Mouse (Mus musculus) intestine, postnatal 0 days (tissue): ENCODE data around the gene Gimap4. TPM values are rescaled to one million over a fixed set of nuclear protein-coding genes. Genes with fewer than 3 reads are reported as not detected.

Experiments used
- ATAC-seq: fragments of 200-750 bp; cut with Nextera tagmentation; 2 replicates; pipeline ENCODE4 v1.8.0; 2017; ENCODE audit warnings: mild to moderate bottlenecking, moderate TSS enrichment, moderate library complexity
- H3K27ac ChIP-seq: fragments of 300-500 bp; sonication (generic); 2 replicates; pipeline ENCODE4 v1.5.1; 2014; ENCODE audit warnings: mild to moderate bottlenecking, low read depth, low read length, moderate library complexity
- H3K27me3 ChIP-seq: fragments of 300-500 bp; sonication (generic); replicated peaks from 2 replicates; pipeline ENCODE4 v1.6.1; 2014; ENCODE audit warnings: low read length, mixed read lengths; ENCODE audit not compliant: control insufficient read depth, insufficient read depth
- H3K36me3 ChIP-seq: fragments of 300-500 bp; sonication (generic); 2 replicates; pipeline ENCODE4 v1.6.1; 2014; ENCODE audit warnings: mild to moderate bottlenecking, moderate library complexity; ENCODE audit not compliant: control insufficient read depth, insufficient read depth
- H3K4me1 ChIP-seq: fragments of 300-500 bp; sonication (generic); replicated peaks from 2 replicates; pipeline ENCODE4 v1.6.1; 2014; ENCODE audit warnings: antibody characterized with exemption, low read length, mixed read lengths; ENCODE audit not compliant: control insufficient read depth, insufficient read depth
- H3K4me2 ChIP-seq: fragments of 300-500 bp; sonication (generic); replicated peaks from 2 replicates; pipeline ENCODE4 v1.6.1; 2014; ENCODE audit warnings: low read depth, mild to moderate bottlenecking, moderate library complexity
- H3K4me3 ChIP-seq: fragments of 300-500 bp; sonication (generic); 2 replicates; pipeline ENCODE4 v1.5.1; 2014; ENCODE audit warnings: low read depth, low read length
- H3K9ac ChIP-seq: fragments of 300-500 bp; sonication (generic); 2 replicates; pipeline ENCODE4 v1.6.1; 2014; ENCODE audit warnings: mild to moderate bottlenecking, low read depth, low read length
- H3K9me3 ChIP-seq: fragments of 300-500 bp; sonication (generic); 2 replicates; pipeline ENCODE4 v1.6.1; 2016; ENCODE audit warnings: mixed run types; ENCODE audit not compliant: control insufficient read depth
- CTCF ChIP-seq: sonication (generic); IDR thresholded peaks from 2 replicates; pipeline ENCODE4 v1.5.1; 2016; ENCODE audit warnings: low read depth, mild to moderate bottlenecking, control low read depth, antibody characterized with exemption, moderate library complexity
- WGBS: fragments of 180-500 bp; shearing (Covaris S2); extraction: QIAGEN DNeasy Blood & Tissue Kit; methylation state at CpG from one replicate; pipeline ENCODE4 v1.1.7; 2014; 5-methylcytosine and 5-hydroxymethylcytosine counted together
- polyA plus RNA-seq: library from polyadenylated mRNA; unstranded; fragments of >200 nt; fragmentation: Nextera tagmentation; extraction: Ambion mirVana; gene quantifications from 2 replicates; pipeline ENCODE4 v1.2.1, GENCODE M21; 2015

The Gimap4 gene
- polyA plus RNA-seq, 1 experiment from 2014 or later: 9.6 TPM

DNA sequence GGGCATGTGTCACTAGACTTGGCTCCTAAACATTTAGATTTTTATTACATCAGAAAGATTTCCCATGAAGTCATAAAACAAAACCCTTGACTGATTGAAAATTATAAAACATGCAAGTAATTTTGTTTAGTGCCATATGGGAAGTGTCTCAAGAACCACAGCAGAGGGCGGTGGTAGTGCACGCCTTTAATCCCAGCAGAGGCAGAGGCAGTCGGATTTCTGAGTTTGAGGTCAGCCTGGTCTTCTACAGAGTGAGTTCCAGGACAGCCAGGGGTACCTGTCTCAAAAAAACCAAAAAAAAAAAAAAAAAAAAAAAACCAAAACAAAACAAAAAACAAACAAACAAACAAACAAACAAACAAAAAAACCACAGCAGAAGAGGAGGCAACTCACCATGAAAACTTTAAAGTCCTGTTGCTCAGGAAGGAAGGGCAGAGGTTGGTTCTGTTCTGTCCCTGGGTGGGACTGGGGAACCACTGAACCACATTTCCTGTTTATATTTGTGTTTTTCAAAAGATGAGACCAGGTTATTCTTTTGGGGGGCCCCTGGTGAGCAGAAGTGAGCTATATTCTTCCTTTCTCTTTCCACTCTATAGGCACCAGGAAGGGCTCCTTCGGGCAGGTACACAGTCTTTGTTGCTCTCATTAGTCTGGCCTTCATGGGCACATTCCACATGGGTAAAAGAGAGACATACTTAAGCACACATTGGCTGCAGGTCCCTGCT lies 12.6 kb downstream of the Gimap4 start:
- H3K9ac ChIP-seq: no peak overlapping the region
- WGBS: 78% methylated on average over 4 of the region's 4 CpGs
- H3K9me3 ChIP-seq: no peaks in the 10 kb centered on the region
- H3K27me3 ChIP-seq: no peaks in the 10 kb centered on the region
- H3K27ac ChIP-seq: no peak overlapping the region
- H3K4me3 ChIP-seq: no peak overlapping the region
- no peak for TF ChIP-seq CTCF
- no peaks in the 10 kb centered on the region for H3K4me1 ChIP-seq
- no peak for ATAC-seq
- no peak overlapping the region for H3K4me2 ChIP-seq
- H3K36me3 ChIP-seq: no peaks in the 10 kb centered on the region

DNA sequence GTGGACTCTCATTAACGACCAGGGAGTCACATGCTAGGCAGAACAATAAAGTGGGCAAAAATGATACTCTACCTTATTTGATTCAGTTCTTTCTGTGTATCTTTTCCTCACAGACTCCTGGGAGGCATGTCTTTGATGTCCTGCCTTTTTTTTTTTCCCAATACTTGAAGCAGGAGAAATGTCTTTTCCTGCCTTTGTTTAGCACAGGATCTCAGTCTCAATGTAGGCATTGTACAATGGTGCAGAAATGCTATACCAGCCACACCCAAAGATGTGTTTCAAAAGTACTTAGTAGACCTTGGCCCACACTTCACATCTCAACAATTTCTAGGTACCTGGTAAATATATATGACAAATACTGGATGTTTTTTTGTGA lies 13.2 kb downstream of the Gimap4 start:
- Histone ChIP-seq H3K4me1 (no peaks in the 10 kb centered on the region), H3K27ac (no peak overlapping the region)

DNA sequence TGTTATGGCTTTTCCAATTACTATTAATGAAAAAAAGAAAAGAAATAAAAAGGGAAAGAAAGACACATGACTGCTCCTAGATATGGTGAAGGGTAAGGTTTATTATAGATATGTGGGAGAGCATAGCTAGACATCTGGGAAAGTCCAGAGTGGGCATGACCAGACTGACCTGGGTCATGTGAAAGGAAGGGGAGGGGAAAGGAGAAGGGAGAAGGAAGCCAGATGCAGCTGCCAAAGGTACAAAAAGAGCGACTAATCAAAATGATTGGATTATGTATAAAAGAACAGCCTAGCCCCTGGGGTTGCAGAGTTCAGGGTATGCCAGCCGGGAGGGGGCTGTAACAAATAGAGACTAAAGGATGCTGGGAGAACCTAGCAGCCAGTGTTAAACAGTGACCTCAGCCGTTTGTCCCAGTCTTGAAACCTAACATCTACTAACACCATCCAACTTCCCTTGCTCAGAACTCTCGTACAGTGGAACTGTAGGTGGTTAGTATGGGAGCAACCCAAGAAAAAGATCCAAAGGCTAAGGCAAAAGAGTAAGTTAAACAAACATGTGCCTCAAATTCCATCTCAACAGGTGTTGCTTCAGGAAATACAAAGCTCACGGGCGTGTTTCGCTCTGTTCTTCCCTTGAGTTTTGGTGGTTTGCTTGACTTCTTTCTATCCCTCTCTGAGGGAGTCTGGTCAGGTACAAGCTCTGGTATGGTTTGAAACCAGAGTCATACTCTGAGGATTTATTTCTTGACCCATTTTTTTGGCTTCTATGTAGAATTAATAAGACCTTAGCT lies 13.9 kb downstream of the Gimap4 start:
- Histone ChIP-seq H3K4me3 (no peak overlapping the region), H3K27ac (no peak overlapping the region), H3K4me1 (no peaks in the 10 kb centered on the region), H3K27me3 (no peaks in the 10 kb centered on the region), H3K9me3 (no peaks in the 10 kb centered on the region), H3K36me3 (no peaks in the 10 kb centered on the region), H3K4me2 (no peak overlapping the region), H3K9ac (no peak overlapping the region)
- TF ChIP-seq CTCF: no peak
- ATAC-seq: no peak
- 77% methylated on average over 7 of the region's 7 CpGs for WGBS

More for the DNA sequence above, 13.2 kb downstream of the Gimap4 start:
- no peaks in the 10 kb centered on the region for H3K9me3 ChIP-seq
- no peak for ATAC-seq
- no peak for TF ChIP-seq CTCF
- H3K4me3 ChIP-seq: no peak overlapping the region
- H3K36me3 ChIP-seq: no peaks in the 10 kb centered on the region
- 34% methylated on average over 1 of the region's 1 CpGs for WGBS
- H3K4me2 ChIP-seq: no peak overlapping the region
- no peak overlapping the region for H3K9ac ChIP-seq
- no peaks in the 10 kb centered on the region for H3K27me3 ChIP-seq

DNA sequence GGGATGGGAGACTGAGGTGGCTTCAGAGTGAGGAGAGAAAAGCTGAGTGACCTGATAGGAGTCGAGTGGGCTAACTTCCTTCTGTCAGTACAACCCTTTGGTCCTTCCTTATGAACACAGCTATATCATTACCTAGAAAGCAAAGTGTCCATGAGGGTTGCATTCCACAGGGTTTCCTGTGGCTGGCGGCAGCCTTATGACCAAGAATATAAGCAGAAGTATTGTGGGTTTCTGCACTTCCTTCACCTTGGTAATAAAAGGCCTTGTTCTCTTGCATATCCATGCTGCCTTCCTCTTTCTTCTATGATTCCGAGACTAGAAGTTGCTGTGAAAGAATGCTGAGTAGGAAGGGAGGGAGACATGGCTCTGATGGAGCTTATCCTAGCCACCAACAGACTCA lies 14.5 kb downstream of the Gimap4 start:
- no peaks in the 10 kb centered on the region for H3K4me1 ChIP-seq
- ATAC-seq: no peak
- no peaks in the 10 kb centered on the region for H3K36me3 ChIP-seq
- H3K27ac ChIP-seq: no peak overlapping the region
- no peak overlapping the region for H3K4me2 ChIP-seq
- no peaks in the 10 kb centered on the region for H3K27me3 ChIP-seq
- WGBS: 82% methylated on average over 3 of the region's 3 CpGs
- no peaks in the 10 kb centered on the region for H3K9me3 ChIP-seq
- no peak overlapping the region for H3K9ac ChIP-seq
- no peak overlapping the region for H3K4me3 ChIP-seq
- TF ChIP-seq CTCF: no peak

DNA sequence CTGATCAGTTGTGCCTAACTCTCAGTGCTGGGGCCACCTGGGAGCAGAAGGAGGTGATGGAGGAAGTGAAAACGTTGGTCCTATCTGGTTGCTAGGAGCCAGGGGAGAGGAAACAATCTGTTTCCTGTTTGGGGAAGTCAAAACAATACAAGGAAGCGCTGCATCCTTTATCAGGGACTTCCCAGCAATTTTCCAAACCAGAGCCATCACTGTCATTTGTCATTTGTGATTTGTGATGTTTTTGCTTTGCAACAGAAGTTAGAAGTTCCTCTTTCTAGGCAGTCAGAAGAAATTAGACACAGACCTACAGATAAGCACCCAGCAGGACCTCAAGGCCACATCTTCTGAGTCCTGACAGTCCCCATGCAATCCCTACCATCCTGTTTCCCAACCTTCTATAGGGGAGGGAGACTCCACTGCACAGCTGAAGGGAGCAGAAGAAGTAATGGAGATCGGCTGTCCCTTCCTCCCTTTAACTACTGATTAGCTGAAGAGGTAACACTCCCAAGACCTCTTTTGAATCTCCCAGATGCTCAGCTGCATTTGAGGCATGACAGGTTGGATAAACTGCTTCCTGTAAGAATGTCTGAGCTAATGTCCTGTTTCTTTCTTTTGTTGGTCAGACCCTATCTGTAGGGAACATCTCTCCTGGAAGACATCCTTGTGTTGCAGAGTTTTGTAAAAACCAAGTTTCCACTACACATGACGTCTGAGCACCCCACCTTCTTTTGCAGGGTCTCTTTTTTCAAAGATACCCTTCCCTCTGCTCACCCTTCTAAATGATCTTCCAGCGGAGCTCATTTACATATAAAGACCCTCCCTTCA lies 16.1 kb downstream of the Gimap4 start:
- no peaks in the 10 kb centered on the region for H3K9me3 ChIP-seq
- no peaks in the 10 kb centered on the region for H3K36me3 ChIP-seq
- no peak for TF ChIP-seq CTCF
- no peak overlapping the region; the same call in 1 of the 2 replicates for H3K27ac ChIP-seq
- no peak overlapping the region for H3K9ac ChIP-seq
- H3K4me1 ChIP-seq: no peaks in the 10 kb centered on the region
- whole genome bisulfite sequencing: 54% methylated on average over 5 of the region's 5 CpGs
- H3K27me3 ChIP-seq: no peaks in the 10 kb centered on the region
- no peak overlapping the region for H3K4me2 ChIP-seq
- ATAC-seq: no peak
- H3K4me3 ChIP-seq: no peak overlapping the region

DNA sequence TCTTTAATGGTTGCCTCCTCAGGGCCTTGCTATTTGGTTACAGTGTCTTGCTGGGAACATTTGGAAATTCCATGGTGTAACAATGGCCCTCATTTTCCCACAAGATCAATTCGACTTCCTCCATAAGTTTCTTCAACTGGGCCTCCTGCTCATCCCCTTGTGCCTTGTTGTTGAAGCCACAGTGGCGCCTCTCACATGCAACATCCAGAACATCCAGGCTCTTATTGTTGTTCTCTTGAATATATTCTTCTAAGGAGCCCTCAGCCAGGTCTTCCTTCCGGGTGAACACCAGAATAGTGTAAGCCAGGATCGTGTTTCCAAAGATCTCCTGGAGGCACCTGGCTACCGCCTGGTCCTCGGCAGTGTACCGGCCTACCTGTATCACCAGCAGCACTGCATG lies 17.8 kb downstream of the Gimap4 start:
- Histone ChIP-seq H3K4me2 (no peak overlapping the region), H3K36me3 (no peaks in the 10 kb centered on the region), H3K4me3 (no peak overlapping the region), H3K4me1 (no peaks in the 10 kb centered on the region), H3K27me3 (no peaks in the 10 kb centered on the region), H3K9ac (no peak overlapping the region), H3K27ac (no peak overlapping the region), H3K9me3 (no peaks in the 10 kb centered on the region)
- WGBS: 85% methylated on average over 7 of the region's 7 CpGs
- no peak for ATAC-seq
- TF ChIP-seq CTCF: no peak
